Mouse (Mus musculus): ENCODE measurements around the gene Them7.

DNA sequence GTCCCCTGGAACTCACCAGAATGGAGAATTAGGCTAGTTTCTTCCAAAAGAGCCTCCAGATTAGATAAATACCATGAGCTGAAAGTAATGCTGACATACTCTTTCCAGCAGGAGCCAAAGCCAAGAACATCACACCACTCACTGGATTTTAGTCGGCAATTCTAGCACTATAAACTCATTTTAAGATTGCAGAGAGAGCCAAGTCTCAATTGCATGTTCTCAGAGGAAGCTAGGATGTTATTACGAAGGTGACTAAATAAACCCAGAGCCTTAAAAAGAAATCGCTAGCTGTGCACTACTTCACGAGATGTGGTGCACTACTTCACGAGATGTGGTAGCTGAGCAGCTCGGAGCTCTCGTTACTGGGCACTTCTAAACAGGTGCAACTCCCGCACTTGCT is 158.9 kb downstream of the Them7 start:
- TF ChIP-seq CTCF (IDR thresholded peaks at IDR 0.05; ENCODE audit: low read depth) (no peak), EP300 (IDR thresholded peaks at IDR 0.05; ENCODE audit: low read depth) (no peak)

Data from heart, postnatal 0 days (tissue).